Mouse (Mus musculus): ENCODE measurements around the gene Ambp. TPM values are rescaled to one million over a fixed set of nuclear protein-coding genes. Genes with fewer than 3 reads are reported as not detected.

The Ambp gene
- not detected for total RNA-seq (2023)

GRCm38 (mm10) chr4:63154699-63155098 lies at the start of gene Ambp:
Gene Ambp (minus strand): TSS chr4:63154799.

GRCm38 (mm10) chr4:63171969-63172685 lies 17.5 kb upstream of the Ambp start, which contains the start of gene Kif12:
Gene Kif12 (minus strand): TSS chr4:63172131.

Other genes starting within 250 kb of the Ambp start
- gene Zfp618, start 189.2 kb downstream of the Ambp start, total RNA-seq (2023) = 0.09 TPM
- gene Kif12, start 17.3 kb upstream of the Ambp start, total RNA-seq (2023) = not detected
- 0.91 TPM for gene Col27a1, start 59.2 kb upstream of the Ambp start, total RNA-seq (2023)
- gene Orm1, start 189.8 kb upstream of the Ambp start, total RNA-seq (2023) = not detected
- gene Orm3, start 201.4 kb upstream of the Ambp start, total RNA-seq (2023) = not detected
- gene Orm2, start 207.7 kb upstream of the Ambp start, total RNA-seq (2023) = not detected
- gene Akna, start 248.6 kb upstream of the Ambp start, total RNA-seq (2023) = 278 TPM

Measured in CD4-positive naive resting alpha-beta T cell, adult 76 days (primary cell).